Mouse (Mus musculus): ENCODE measurements around the gene Slc38a1.
A peak's percentile ranks its signal among the peaks of the same experiment; 100 is the strongest.

Gene Slc38a1

DNA sequence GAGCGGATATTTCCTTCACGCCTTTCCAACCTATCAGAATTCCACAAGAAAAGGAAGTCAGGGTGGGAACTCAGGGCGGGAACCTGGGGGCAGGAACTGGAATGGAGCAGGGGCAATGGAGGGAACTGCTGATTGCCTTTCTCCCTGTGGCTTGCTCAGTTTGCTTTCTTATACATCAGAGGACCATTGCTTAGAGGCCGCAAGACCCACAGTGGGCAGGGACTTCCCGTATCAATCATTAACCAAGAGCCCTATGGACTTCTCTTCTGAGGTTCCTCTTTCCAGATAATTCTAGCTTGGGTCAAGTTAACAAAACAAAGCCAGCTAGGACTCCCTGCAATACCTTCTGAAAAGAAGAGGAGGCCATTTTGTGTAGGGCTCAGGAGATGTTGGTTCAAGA, 80.2 kb downstream of the Slc38a1 start:
- DNase-seq (ENCODE audit: low read depth): no peak

GRCm38 (mm10) chr15:96560576-96561298, 82.0 kb downstream of the Slc38a1 start:
- DNase-seq (ENCODE audit: low read depth): no peak

DNA sequence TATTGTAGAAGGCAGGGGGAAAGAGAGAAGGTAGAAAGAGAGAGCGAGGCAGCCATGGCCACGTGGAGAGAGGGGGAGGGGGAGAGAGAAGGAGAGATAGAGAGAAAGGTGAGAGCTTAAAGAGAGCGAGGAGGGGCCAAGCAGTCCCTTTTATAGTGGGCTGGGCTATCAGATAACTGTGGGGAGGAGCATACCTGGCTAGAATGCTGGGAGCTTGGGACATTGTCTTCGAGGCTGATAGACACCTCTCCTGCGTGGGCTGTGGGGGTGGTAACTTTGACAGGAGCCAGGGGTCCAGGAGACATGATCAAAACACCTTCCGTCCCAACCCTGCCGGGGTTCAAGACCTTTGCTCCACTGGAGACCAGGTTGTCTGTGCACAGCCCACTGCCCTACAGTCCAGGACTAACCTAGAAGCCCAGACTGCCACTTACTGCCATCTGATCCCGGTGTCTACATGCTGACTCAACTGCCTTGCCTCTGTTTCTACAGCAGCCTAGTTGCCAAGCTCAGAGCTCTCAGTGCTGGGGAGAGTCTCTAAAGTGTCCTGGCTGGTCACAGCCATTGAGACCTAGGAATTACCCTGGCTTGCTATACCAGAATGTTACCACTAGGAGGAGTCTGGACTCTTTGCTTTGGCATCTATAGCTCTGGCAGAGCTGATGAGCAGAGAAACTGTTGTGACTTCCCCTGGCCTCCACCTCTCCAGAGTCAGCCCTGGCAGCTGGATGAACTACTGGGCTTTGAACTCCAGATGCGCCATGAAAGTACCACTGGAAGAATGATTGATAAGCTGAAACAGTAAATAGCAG, 90.9 kb downstream of the Slc38a1 start:
- DNase-seq (ENCODE audit: low read depth): peak; percentile 84

- DNase-seq (ENCODE audit: low read depth): no peak
These were observed 91.6 kb downstream of the Slc38a1 start for GRCm38 (mm10) chr15:96551107-96551506.

- peak; percentile 84 for DNase-seq (ENCODE audit: low read depth)
These were observed 94.3 kb downstream of the Slc38a1 start for GRCm38 (mm10) chr15:96548363-96548762.

GRCm38 (mm10) chr15:96547256-96548195, 95.2 kb downstream of the Slc38a1 start:
- DNase-seq (ENCODE audit: low read depth): peak; percentile 89

GRCm38 (mm10) chr15:96543181-96543828, 99.4 kb downstream of the Slc38a1 start:
- peak; percentile 84 for DNase-seq (ENCODE audit: low read depth)

- DNase-seq (ENCODE audit: low read depth): no peak
These were observed 100.6 kb downstream of the Slc38a1 start for GRCm38 (mm10) chr15:96542135-96542534.

DNA sequence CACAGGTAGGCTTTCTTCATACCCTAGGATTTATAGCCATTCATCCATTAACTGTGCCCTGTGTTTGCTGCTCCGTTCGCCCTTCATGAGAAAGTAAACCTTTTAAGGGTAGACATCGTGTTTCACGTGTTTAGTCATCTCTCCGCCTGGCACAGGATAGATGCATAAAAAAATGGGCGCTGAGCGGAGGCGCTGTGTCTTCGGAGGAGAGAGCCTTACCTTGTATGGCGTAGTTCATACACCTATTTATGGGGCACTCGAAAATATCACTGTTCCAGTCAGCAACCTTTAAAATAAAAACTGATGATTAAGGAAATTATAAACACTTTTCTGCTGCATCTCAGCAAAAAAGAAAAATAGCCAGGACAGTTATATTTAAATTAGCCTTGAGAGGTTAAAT, 105.4 kb downstream of the Slc38a1 start:
- no peak for DNase-seq (ENCODE audit: low read depth)

GRCm38 (mm10) chr15:96536412-96536811, 106.3 kb downstream of the Slc38a1 start:
- DNase-seq (ENCODE audit: low read depth): no peak

DNA sequence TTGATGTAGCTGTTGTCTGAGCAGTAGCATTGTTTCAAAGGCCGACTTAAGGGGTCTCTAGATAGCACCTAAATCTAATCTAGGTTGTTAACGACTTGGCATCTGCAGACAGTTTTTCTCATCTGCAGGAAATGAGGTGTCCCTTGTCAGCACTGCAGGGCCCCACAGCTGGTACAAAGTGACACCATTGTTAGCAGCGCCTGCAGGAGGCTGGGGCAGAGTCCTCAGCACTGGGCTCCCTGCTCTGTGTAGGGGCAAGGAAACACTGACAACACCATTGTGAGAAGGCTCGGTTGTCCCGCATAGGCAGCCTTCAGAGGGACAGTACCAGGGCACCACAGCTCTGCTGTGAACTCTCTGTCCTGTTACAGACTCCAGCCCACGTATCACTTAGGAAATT, 115.0 kb downstream of the Slc38a1 start:
- no peak for DNase-seq (ENCODE audit: low read depth)

- no peak for DNase-seq (ENCODE audit: low read depth)
These were observed 118.4 kb downstream of the Slc38a1 start for GRCm38 (mm10) chr15:96524239-96524738.
